25 mouse cellular contexts compared by ENCODE assay signal in genomic region chr9:110950109-110950508, GRCm38 (mm10). TPM values are rescaled to one million over a fixed set of nuclear protein-coding genes. Genes with fewer than 3 reads are reported as not detected.
"Had no signal": no experiment of that assay in that cellular context is flagged by ENCODE, and none has a peak within 500 bp of the region (broad histone marks: within the 10 kb centered on the region; RNA-seq: fewer than 3 reads in every experiment).

No protein-coding gene starts in this region.

- H3K36me3 ChIP-seq: midbrain, embryonic 10.5 days; midbrain, embryonic 13.5 days; neural tube, embryonic 13.5 days; neural tube, embryonic 15.5 days; stomach, embryonic 15.5 days had no signal

- H3K27ac ChIP-seq: midbrain, embryonic 10.5 days; midbrain, embryonic 13.5 days; neural tube, embryonic 13.5 days; neural tube, embryonic 15.5 days; stomach, embryonic 15.5 days; stomach, postnatal 0 days had no signal

- H3K4me2 ChIP-seq: lung, embryonic 14.5 days; midbrain, embryonic 13.5 days; neural tube, embryonic 13.5 days; neural tube, embryonic 15.5 days; stomach, embryonic 15.5 days had no signal

- H3K9ac ChIP-seq: lung, embryonic 14.5 days; midbrain, embryonic 13.5 days; neural tube, embryonic 13.5 days; neural tube, embryonic 15.5 days; stomach, embryonic 15.5 days had no signal

- H3K9me3 ChIP-seq: midbrain, embryonic 10.5 days; midbrain, embryonic 13.5 days; neural tube, embryonic 13.5 days; neural tube, embryonic 15.5 days; stomach, embryonic 15.5 days had no signal

- H3K4me3 ChIP-seq: midbrain, embryonic 10.5 days; midbrain, embryonic 13.5 days; myocyte; neural tube, embryonic 13.5 days; neural tube, embryonic 15.5 days; stomach, embryonic 15.5 days had no signal

- DNase-seq: lung, adult 18-20 months; lung, embryonic 14.5 days; lung, postnatal 10 days; lung, postnatal 4 days; retina, postnatal 1 day; right cerebral cortex, adult 18-20 months; right cerebral cortex, postnatal 25 days; right cerebral cortex, postnatal 4 days; thymus, adult 2 months; thymus, postnatal 25 days; thymus, postnatal 4 days had no signal

- ATAC-seq: midbrain, embryonic 13.5 days; midbrain, embryonic 16.5 days had no signal

RNA-seq across cellular contexts. Expression of gene Lrrc2, which starts 1.2 kb away (rescaled TPM):
- polyA plus RNA-seq: lung, embryonic 14.5 days; small intestine, adult 2 months; stomach, embryonic 15.5 days had no signal

RNA-seq across cellular contexts. Expression of gene Tdgf1, which starts 4.2 kb away (rescaled TPM):
- polyA plus RNA-seq: liver, embryonic 16.5 days; lung, embryonic 14.5 days; lung, embryonic 16.5 days; midbrain, embryonic 13.5 days; midbrain, embryonic 16.5 days; myocyte; neural tube, embryonic 11.5 days; small intestine, adult 2 months; stomach, embryonic 15.5 days; stomach, postnatal 0 days; urinary bladder, adult 2 months had no signal

RNA-seq across cellular contexts. Expression of gene Fam240a, which starts 33.4 kb away (rescaled TPM):
- polyA plus RNA-seq: liver, embryonic 16.5 days; lung, embryonic 14.5 days; lung, embryonic 16.5 days; midbrain, embryonic 10.5 days; midbrain, embryonic 13.5 days; midbrain, embryonic 16.5 days; myocyte; neural tube, embryonic 11.5 days; neural tube, embryonic 13.5 days; neural tube, embryonic 15.5 days; small intestine, adult 2 months; stomach, embryonic 15.5 days; stomach, postnatal 0 days; testis, adult 2 months; urinary bladder, adult 2 months had no signal

RNA-seq across cellular contexts. Expression of gene Rtp3, which starts 40.3 kb away (rescaled TPM):
- polyA plus RNA-seq: midbrain, embryonic 10.5 days; midbrain, embryonic 13.5 days; myocyte; neural tube, embryonic 11.5 days; neural tube, embryonic 13.5 days; stomach, postnatal 0 days had no signal
